Mouse (Mus musculus) forebrain, postnatal 0 days (tissue): Measurements from ENCODE around the gene Zscan2. TPM values are rescaled to one million over a fixed set of nuclear protein-coding genes. Genes with fewer than 3 reads are reported as not detected.

Source experiments
- ATAC-seq: fragments of 200-750 bp; cut with Nextera tagmentation; 2 replicates; pipeline ENCODE4 v1.8.0; 2017; ENCODE audit warnings: mild to moderate bottlenecking, moderate library complexity
- DNase-seq: peaks from one replicate; pipeline ENCODE4 v3.0.0-alpha.2; 2015
- H3K27ac ChIP-seq: fragments of 300-500 bp; sonication (generic); 2 replicates; pipeline ENCODE4 v1.5.1; 2014; ENCODE audit warnings: low read depth, mild to moderate bottlenecking, antibody characterized with exemption, low read length, moderate library complexity, mixed read lengths
- H3K27me3 ChIP-seq: fragments of 300-500 bp; sonication (generic); 2 replicates; pipeline ENCODE4 v1.6.1; 2014; ENCODE audit warnings: mild to moderate bottlenecking, low read length, mixed read lengths; ENCODE audit not compliant: insufficient read depth
- H3K36me3 ChIP-seq: fragments of 300-500 bp; sonication (generic); 2 replicates; pipeline ENCODE4 v1.6.1; 2014; ENCODE audit warnings: mild to moderate bottlenecking, moderate library complexity; ENCODE audit not compliant: insufficient read depth
- H3K4me1 ChIP-seq: fragments of 300-500 bp; sonication (generic); 2 replicates; pipeline ENCODE4 v1.6.1; 2014; ENCODE audit warnings: antibody characterized with exemption; ENCODE audit not compliant: insufficient read depth
- H3K4me2 ChIP-seq: fragments of 300-500 bp; sonication (generic); 2 replicates; pipeline ENCODE4 v1.6.1; 2014; ENCODE audit warnings: low read depth, mild to moderate bottlenecking, moderate library complexity
- H3K4me3 ChIP-seq: fragments of 300-500 bp; sonication (generic); 2 replicates; pipeline ENCODE4 v1.5.1; 2014; ENCODE audit warnings: low read depth, low read length, mixed read lengths
- H3K9ac ChIP-seq: fragments of 300-500 bp; sonication (generic); 2 replicates; pipeline ENCODE4 v1.6.1; 2014; ENCODE audit warnings: mild to moderate bottlenecking
- H3K9me3 ChIP-seq: fragments of 300-500 bp; sonication (generic); 2 replicates; pipeline ENCODE4 v1.6.1; 2016; ENCODE audit warnings: low read length
- CTCF ChIP-seq: sonication (generic); IDR thresholded peaks from 2 replicates; pipeline ENCODE4 v1.5.1; 2016; ENCODE audit warnings: antibody characterized with exemption, control low read depth, low read depth
- WGBS: fragments of 180-500 bp; shearing (Covaris S2); extraction: QIAGEN DNeasy Blood & Tissue Kit; methylation state at CpG from one replicate; pipeline ENCODE4 v1.1.7; 2014; 5-methylcytosine and 5-hydroxymethylcytosine counted together
- polyA plus RNA-seq: library from polyadenylated mRNA; unstranded; fragments of >200 nt; fragmentation: Nextera tagmentation; extraction: Ambion mirVana; gene quantifications from 2 replicates; pipeline ENCODE4 v1.2.1, GENCODE M21; 2015
- total RNA-seq: library from RNA; depleted of rRNA; stranded (reverse); fragments of >200 nt; gene quantifications from 2 replicates; pipeline ENCODE4 v1.2.3, GENCODE M21; 2014

Gene Zscan2
- total and polyA plus RNA-seq, 2 experiments from 2014 or later, result 3.3 to 38.3 TPM

GRCm38 (mm10) chr7:80903625-80904422 lies 43.1 kb downstream of the Zscan2 start:
- Histone ChIP-seq H3K4me3 (no peak overlapping the region), H3K4me1 (peaks cover 9% of the 10 kb centered on the region), H3K9ac (no peak overlapping the region), H3K27ac (no peak overlapping the region), H3K36me3 (peaks cover 29% of the 10 kb centered on the region), H3K9me3 (no peaks in the 10 kb centered on the region), H3K4me2 (no peak overlapping the region), H3K27me3 (no peaks in the 10 kb centered on the region)
- WGBS, result 91% methylated on average over 11 of the region's 11 CpGs
- DNase-seq (no peak), ATAC-seq (no peak)
- TF ChIP-seq CTCF, result no peak

- Histone ChIP-seq H3K9me3 (no peaks in the 10 kb centered on the region), H3K4me3 (peak within 1 kb of the TSS; percentile 33), H3K36me3 (peaks cover 34% of the 10 kb centered on the region), H3K4me2 (peak within 1 kb of the TSS; percentile 77), H3K9ac (peak within 1 kb of the TSS; percentile 50), H3K27ac (peak within 1 kb of the TSS; percentile 45), H3K4me1 (peaks cover 9% of the 10 kb centered on the region), H3K27me3 (no peaks in the 10 kb centered on the region)
- DNase-seq, result peak; percentile 78
- no peak for TF ChIP-seq CTCF
- WGBS, result 6% methylated on average over 19 of the region's 19 CpGs
- ATAC-seq, result peak; percentile 62
Observed at GRCm38 (mm10) chr7:80904921-80905515, 44.3 kb downstream of the Zscan2 start, which contains the start of gene Nmb. Gene Nmb (minus strand): TSS chr7:80905076.

- peaks cover 66% of the 10 kb centered on the region for H3K36me3 ChIP-seq
- H3K9ac ChIP-seq, result no peak overlapping the region
- no peak for ATAC-seq
Observed at GRCm38 (mm10) chr7:80911053-80911452, 50.3 kb downstream of the Zscan2 start.

GRCm38 (mm10) chr7:80912496-80912895 lies 51.8 kb downstream of the Zscan2 start:
- Histone ChIP-seq H3K36me3 (peaks cover 70% of the 10 kb centered on the region), H3K4me2 (no peak overlapping the region), H3K4me1 (no peaks in the 10 kb centered on the region), H3K27ac (no peak overlapping the region), H3K9ac (no peak overlapping the region), H3K27me3 (no peaks in the 10 kb centered on the region), H3K4me3 (no peak overlapping the region), H3K9me3 (no peaks in the 10 kb centered on the region)
- DNase-seq, result no peak
- no peak for TF ChIP-seq CTCF
- ATAC-seq, result no peak
- 88% methylated on average over 8 of the region's 8 CpGs for WGBS

More at GRCm38 (mm10) chr7:80911053-80911452, 50.3 kb downstream of the Zscan2 start:
- WGBS, result 75% methylated on average over 7 of the region's 7 CpGs
- no peak overlapping the region for H3K27ac ChIP-seq
- no peak overlapping the region for H3K4me3 ChIP-seq
- no peaks in the 10 kb centered on the region for H3K4me1 ChIP-seq
- no peak overlapping the region for H3K4me2 ChIP-seq
- H3K9me3 ChIP-seq, result no peaks in the 10 kb centered on the region
- TF ChIP-seq CTCF, result no peak
- no peaks in the 10 kb centered on the region for H3K27me3 ChIP-seq
- no peak for DNase-seq

GRCm38 (mm10) chr7:80917916-80918465 lies 57.3 kb downstream of the Zscan2 start:
- Histone ChIP-seq H3K27me3 (no peaks in the 10 kb centered on the region), H3K27ac (no peak overlapping the region), H3K36me3 (peaks cover 56% of the 10 kb centered on the region), H3K9ac (no peak overlapping the region), H3K4me2 (no peak overlapping the region), H3K4me3 (no peak overlapping the region), H3K4me1 (no peaks in the 10 kb centered on the region), H3K9me3 (no peaks in the 10 kb centered on the region)
- 85% methylated on average over 4 of the region's 4 CpGs for WGBS
- ATAC-seq (no peak), DNase-seq (no peak)
- TF ChIP-seq CTCF, result no peak

- Histone ChIP-seq H3K4me1 (no peaks in the 10 kb centered on the region), H3K4me2 (no peak overlapping the region), H3K4me3 (no peak overlapping the region), H3K27me3 (no peaks in the 10 kb centered on the region), H3K9ac (no peak overlapping the region), H3K9me3 (no peaks in the 10 kb centered on the region), H3K27ac (no peak overlapping the region), H3K36me3 (peaks cover 55% of the 10 kb centered on the region)
- ATAC-seq, result no peak
- TF ChIP-seq CTCF, result no peak
- WGBS, result 91% methylated on average over 8 of the region's 8 CpGs
- DNase-seq, result no peak
Observed at GRCm38 (mm10) chr7:80918982-80919646, 58.4 kb downstream of the Zscan2 start.
